Mouse (Mus musculus): ENCODE results near the gene Prok1. TPM values are rescaled to one million over a fixed set of nuclear protein-coding genes. Genes with fewer than 3 reads are reported as not detected.

The Prok1 gene
- polyA plus RNA-seq, 1 experiment from 2014 or later = not detected

- H3K4me3 ChIP-seq (ENCODE audit: low read length) = no peak overlapping the region
- H3K9ac ChIP-seq (ENCODE audit: low read depth, low read length) = no peak overlapping the region
- H3K36me3 ChIP-seq (ENCODE audit: control insufficient read depth, insufficient read depth, low read length) = no peaks in the 10 kb centered on the region
- peaks cover 6% of the 10 kb centered on the region for H3K4me1 ChIP-seq (ENCODE audit: control insufficient read depth, insufficient read depth, low read length)
- no peak for ATAC-seq (ENCODE audit: low FRiP score, low TSS enrichment)
- WGBS = 41% methylated on average over 5 of the region's 5 CpGs
- H3K27me3 ChIP-seq (ENCODE audit: control insufficient read depth, insufficient read depth, low read length) = no peaks in the 10 kb centered on the region
- no peak overlapping the region for H3K27ac ChIP-seq (ENCODE audit: low read depth, low read length)
- no peaks in the 10 kb centered on the region for H3K9me3 ChIP-seq (ENCODE audit: control insufficient read depth, low read length)
- no peak overlapping the region for H3K4me2 ChIP-seq (replicated peaks; ENCODE audit: low read depth, low read length)
Observed at GRCm38 (mm10) chr3:107229822-107230221, 9.7 kb downstream of the Prok1 start.

- H3K9me3 ChIP-seq (ENCODE audit: control insufficient read depth, low read length) = peaks cover 2% of the 10 kb centered on the region; the same call in 1 of the 2 replicates
- H3K36me3 ChIP-seq (ENCODE audit: control insufficient read depth, insufficient read depth, low read length) = no peaks in the 10 kb centered on the region
- peaks cover 6% of the 10 kb centered on the region for H3K4me1 ChIP-seq (ENCODE audit: control insufficient read depth, insufficient read depth, low read length)
- ATAC-seq (ENCODE audit: low FRiP score, low TSS enrichment) = no peak
- WGBS = 81% methylated on average over 5 of the region's 5 CpGs
- H3K4me3 ChIP-seq (ENCODE audit: low read length) = no peak overlapping the region
- no peak overlapping the region for H3K4me2 ChIP-seq (replicated peaks; ENCODE audit: low read depth, low read length)
- no peaks in the 10 kb centered on the region for H3K27me3 ChIP-seq (ENCODE audit: control insufficient read depth, insufficient read depth, low read length)
- H3K9ac ChIP-seq (ENCODE audit: low read depth, low read length) = no peak overlapping the region
- H3K27ac ChIP-seq (ENCODE audit: low read depth, low read length) = no peak overlapping the region
Observed at GRCm38 (mm10) chr3:107229221-107229620, 10.3 kb downstream of the Prok1 start.

GRCm38 (mm10) chr3:107225820-107226219 is 13.7 kb downstream of the Prok1 start:
- no peak for ATAC-seq (ENCODE audit: low FRiP score, low TSS enrichment)
- no peak overlapping the region for H3K27ac ChIP-seq (ENCODE audit: low read depth, low read length)
- 85% methylated on average over 5 of the region's 5 CpGs for WGBS
- no peak overlapping the region for H3K4me3 ChIP-seq (ENCODE audit: low read length)
- no peak overlapping the region for H3K4me2 ChIP-seq (replicated peaks; ENCODE audit: low read depth, low read length)
- H3K36me3 ChIP-seq (ENCODE audit: control insufficient read depth, insufficient read depth, low read length) = no peaks in the 10 kb centered on the region
- peaks cover 3% of the 10 kb centered on the region; the same call in 1 of the 2 replicates for H3K9me3 ChIP-seq (ENCODE audit: control insufficient read depth, low read length)
- H3K4me1 ChIP-seq (ENCODE audit: control insufficient read depth, insufficient read depth, low read length) = peaks cover 6% of the 10 kb centered on the region; the same call in 1 of the 2 replicates
- no peaks in the 10 kb centered on the region for H3K27me3 ChIP-seq (ENCODE audit: control insufficient read depth, insufficient read depth, low read length)
- no peak overlapping the region for H3K9ac ChIP-seq (ENCODE audit: low read depth, low read length)

- H3K27me3 ChIP-seq (ENCODE audit: control insufficient read depth, insufficient read depth, low read length) = no peaks in the 10 kb centered on the region
- H3K4me3 ChIP-seq (ENCODE audit: low read length) = no peak overlapping the region
- H3K9me3 ChIP-seq (ENCODE audit: control insufficient read depth, low read length) = peaks cover 3% of the 10 kb centered on the region; the same call in 1 of the 2 replicates
- H3K4me1 ChIP-seq (ENCODE audit: control insufficient read depth, insufficient read depth, low read length) = no peaks in the 10 kb centered on the region
- no peaks in the 10 kb centered on the region for H3K36me3 ChIP-seq (ENCODE audit: control insufficient read depth, insufficient read depth, low read length)
- WGBS = 68% methylated on average over 1 of the region's 1 CpGs
- H3K4me2 ChIP-seq (replicated peaks; ENCODE audit: low read depth, low read length) = no peak overlapping the region
- no peak overlapping the region for H3K9ac ChIP-seq (ENCODE audit: low read depth, low read length)
- no peak for ATAC-seq (ENCODE audit: low FRiP score, low TSS enrichment)
- H3K27ac ChIP-seq (ENCODE audit: low read depth, low read length) = no peak overlapping the region
Observed at GRCm38 (mm10) chr3:107223230-107223629, 16.3 kb downstream of the Prok1 start.

- H3K36me3 ChIP-seq (ENCODE audit: control insufficient read depth, insufficient read depth, low read length) = no peaks in the 10 kb centered on the region
- H3K27ac ChIP-seq (ENCODE audit: low read depth, low read length) = no peak within 1 kb of the TSS
- WGBS = 86% methylated on average over 10 of the region's 10 CpGs
- no peak within 1 kb of the TSS for H3K4me3 ChIP-seq (ENCODE audit: low read length)
- H3K4me2 ChIP-seq (replicated peaks; ENCODE audit: low read depth, low read length) = no peak within 1 kb of the TSS
- peaks cover 3% of the 10 kb centered on the region; the same call in 1 of the 2 replicates for H3K9me3 ChIP-seq (ENCODE audit: control insufficient read depth, low read length)
- H3K27me3 ChIP-seq (ENCODE audit: control insufficient read depth, insufficient read depth, low read length) = no peaks in the 10 kb centered on the region
- H3K4me1 ChIP-seq (ENCODE audit: control insufficient read depth, insufficient read depth, low read length) = no peaks in the 10 kb centered on the region
- H3K9ac ChIP-seq (ENCODE audit: low read depth, low read length) = no peak within 1 kb of the TSS
- no peak for ATAC-seq (ENCODE audit: low FRiP score, low TSS enrichment)
Observed at GRCm38 (mm10) chr3:107221608-107222007, 17.9 kb downstream of the Prok1 start, which contains the start of gene Cym. Gene Cym (minus strand): TSS chr3:107221732.

GRCm38 (mm10) chr3:107218572-107218971 is 20.9 kb downstream of the Prok1 start:
- ATAC-seq (ENCODE audit: low FRiP score, low TSS enrichment) = no peak

GRCm38 (mm10) chr3:107217101-107217480 is 22.4 kb downstream of the Prok1 start:
- ATAC-seq (ENCODE audit: low FRiP score, low TSS enrichment) = no peak
- H3K9ac ChIP-seq (ENCODE audit: low read depth, low read length) = no peak overlapping the region
- H3K36me3 ChIP-seq (ENCODE audit: control insufficient read depth, insufficient read depth, low read length) = no peaks in the 10 kb centered on the region
- 83% methylated on average over 3 of the region's 3 CpGs for WGBS
- H3K27me3 ChIP-seq (ENCODE audit: control insufficient read depth, insufficient read depth, low read length) = no peaks in the 10 kb centered on the region
- no peak overlapping the region for H3K4me2 ChIP-seq (replicated peaks; ENCODE audit: low read depth, low read length)
- no peaks in the 10 kb centered on the region for H3K4me1 ChIP-seq (ENCODE audit: control insufficient read depth, insufficient read depth, low read length)
- no peak overlapping the region for H3K4me3 ChIP-seq (ENCODE audit: low read length)
- no peak overlapping the region for H3K27ac ChIP-seq (ENCODE audit: low read depth, low read length)
- no peaks in the 10 kb centered on the region for H3K9me3 ChIP-seq (ENCODE audit: control insufficient read depth, low read length)

More at GRCm38 (mm10) chr3:107218572-107218971, 20.9 kb downstream of the Prok1 start:
- Histone ChIP-seq H3K9me3 (ENCODE audit: control insufficient read depth, low read length) (no peaks in the 10 kb centered on the region), H3K27me3 (ENCODE audit: control insufficient read depth, insufficient read depth, low read length) (no peaks in the 10 kb centered on the region), H3K9ac (ENCODE audit: low read depth, low read length) (no peak overlapping the region), H3K36me3 (ENCODE audit: control insufficient read depth, insufficient read depth, low read length) (no peaks in the 10 kb centered on the region), H3K4me3 (ENCODE audit: low read length) (no peak overlapping the region), H3K27ac (ENCODE audit: low read depth, low read length) (no peak overlapping the region), H3K4me1 (ENCODE audit: control insufficient read depth, insufficient read depth, low read length) (no peaks in the 10 kb centered on the region), H3K4me2 (replicated peaks; ENCODE audit: low read depth, low read length) (no peak overlapping the region)
- WGBS = 91% methylated on average over 7 of the region's 7 CpGs

- ATAC-seq (ENCODE audit: low FRiP score, low TSS enrichment) = no peak
- Histone ChIP-seq H3K4me2 (replicated peaks; ENCODE audit: low read depth, low read length) (no peak overlapping the region), H3K9ac (ENCODE audit: low read depth, low read length) (no peak overlapping the region), H3K4me1 (ENCODE audit: control insufficient read depth, insufficient read depth, low read length) (no peaks in the 10 kb centered on the region), H3K9me3 (ENCODE audit: control insufficient read depth, low read length) (no peaks in the 10 kb centered on the region), H3K4me3 (ENCODE audit: low read length) (no peak overlapping the region), H3K27me3 (ENCODE audit: control insufficient read depth, insufficient read depth, low read length) (no peaks in the 10 kb centered on the region), H3K36me3 (ENCODE audit: control insufficient read depth, insufficient read depth, low read length) (no peaks in the 10 kb centered on the region), H3K27ac (ENCODE audit: low read depth, low read length) (no peak overlapping the region)
- 72% methylated on average over 8 of the region's 8 CpGs for WGBS
Observed at GRCm38 (mm10) chr3:107216400-107217100, 23.0 kb downstream of the Prok1 start.

GRCm38 (mm10) chr3:107214606-107215005 is 24.9 kb downstream of the Prok1 start:
- H3K27me3 ChIP-seq (ENCODE audit: control insufficient read depth, insufficient read depth, low read length) = no peaks in the 10 kb centered on the region
- 77% methylated on average over 5 of the region's 5 CpGs for WGBS
- H3K4me1 ChIP-seq (ENCODE audit: control insufficient read depth, insufficient read depth, low read length) = no peaks in the 10 kb centered on the region

More at GRCm38 (mm10) chr3:107214606-107215005, 24.9 kb downstream of the Prok1 start:
- ATAC-seq (ENCODE audit: low FRiP score, low TSS enrichment) = no peak
- no peak overlapping the region for H3K4me3 ChIP-seq (ENCODE audit: low read length)
- H3K4me2 ChIP-seq (replicated peaks; ENCODE audit: low read depth, low read length) = no peak overlapping the region
- no peak overlapping the region for H3K9ac ChIP-seq (ENCODE audit: low read depth, low read length)
- no peak overlapping the region for H3K27ac ChIP-seq (ENCODE audit: low read depth, low read length)
- no peaks in the 10 kb centered on the region for H3K9me3 ChIP-seq (ENCODE audit: control insufficient read depth, low read length)
- no peaks in the 10 kb centered on the region for H3K36me3 ChIP-seq (ENCODE audit: control insufficient read depth, insufficient read depth, low read length)

All from kidney, embryonic 14.5 days (tissue).